Mouse (Mus musculus) heart, postnatal 25 days (tissue): ENCODE data around the gene Ahctf1. TPM values are rescaled to one million over a fixed set of nuclear protein-coding genes. Genes with fewer than 3 reads are reported as not detected.
"Not testable (repeated sequence)": the region's sequence is repeated elsewhere in the genome, so short reads cannot be mapped to it uniquely, and the experiment has no call there.

Experiments
- DNase-seq: peaks from one replicate; pipeline ENCODE4 v3.0.0; 2022; ENCODE audit warnings: low spot score
- intact Hi-C: fragments of 180-260 bp; cut with DNase I; formaldehyde crosslinking; loops from one replicate; pipeline ENCODE4 v1.15.1; 2025
- total RNA-seq, 2 experiments: library from RNA; stranded (reverse); gene quantifications; 2 replicates each; pipeline ENCODE4 v1.2.3; 2021

Ahctf1 gene
- 10 to 100 TPM; 15.8 to 20.5 TPM for total RNA-seq

GRCm38 (mm10) chr1:179803513-179804139 is at the start of gene Ahctf1:
Ahctf1 (minus strand) TSS chr1:179803680.
- intact Hi-C loops = no loop called here
- DNase-seq = peak; percentile 98

GRCm38 (mm10) chr1:179847759-179848389 is 44.4 kb upstream of the Ahctf1 start:
- DNase-seq = peak; percentile 69
- intact Hi-C loops = loop anchor here (10.0 kb wide), 2 partner anchors 203 to 343 kb away; no protein-coding TSS in a partner anchor

DNA sequence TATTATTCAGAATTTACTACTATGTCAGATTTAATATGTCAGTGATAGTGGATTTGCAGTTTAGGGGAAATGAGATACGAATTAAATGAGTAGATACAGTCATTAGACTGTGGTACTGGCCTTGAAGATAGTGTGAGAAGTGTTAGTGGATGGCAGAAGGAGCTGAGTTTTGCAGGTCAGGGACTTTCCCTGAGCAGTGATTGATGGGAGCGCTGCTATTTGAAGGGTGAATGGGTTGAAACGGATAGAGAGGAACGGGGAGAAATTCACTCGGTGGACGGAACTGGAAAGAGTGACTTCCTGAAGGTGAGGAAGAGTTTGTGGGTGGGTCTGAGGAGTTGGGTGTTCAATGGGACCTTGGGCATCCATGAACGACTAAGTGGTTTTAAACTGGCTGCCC is 43.7 kb upstream of the Ahctf1 start:
- intact Hi-C loops = loop anchor here (10.0 kb wide), 2 partner anchors 202 to 342 kb away; no protein-coding TSS in a partner anchor

DNA sequence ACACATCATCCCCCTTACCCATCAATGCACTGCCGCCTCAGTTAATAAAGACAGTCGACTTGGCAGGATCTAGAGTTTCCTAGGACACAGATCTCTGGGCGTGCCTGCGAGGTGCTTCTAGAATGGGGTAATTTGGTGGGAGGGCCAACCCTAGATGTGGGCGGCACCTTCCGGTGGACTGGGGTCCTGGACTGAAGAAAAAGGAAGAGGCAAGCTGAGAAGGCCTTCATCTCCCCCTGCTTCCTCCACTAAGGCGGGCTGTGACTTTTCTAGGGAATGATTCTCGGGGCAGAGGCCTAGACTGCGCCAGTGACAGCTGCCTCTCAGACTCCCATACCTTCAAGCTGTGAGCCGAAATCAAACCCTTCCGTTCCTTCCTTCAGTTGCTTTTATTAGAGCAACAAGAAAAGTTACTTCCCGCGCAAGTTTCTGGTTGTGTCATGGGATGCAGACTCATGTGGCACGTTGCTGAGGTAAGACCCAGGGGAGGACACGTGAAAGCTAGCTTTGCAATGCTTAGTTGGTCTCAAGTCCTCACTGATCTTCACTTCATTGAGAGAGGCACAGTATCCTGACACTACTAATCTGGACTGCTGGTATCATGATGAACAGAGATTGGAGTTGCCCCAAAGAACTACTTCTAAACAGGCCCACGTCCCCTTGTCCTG is 42.5 kb upstream of the Ahctf1 start:
- intact Hi-C loops = loop anchor here (10.0 kb wide), 2 partner anchors 201 to 341 kb away; no protein-coding TSS in a partner anchor
- DNase-seq = no peak

More for the DNA sequence above, 43.7 kb upstream of the Ahctf1 start:
- no peak for DNase-seq

DNA sequence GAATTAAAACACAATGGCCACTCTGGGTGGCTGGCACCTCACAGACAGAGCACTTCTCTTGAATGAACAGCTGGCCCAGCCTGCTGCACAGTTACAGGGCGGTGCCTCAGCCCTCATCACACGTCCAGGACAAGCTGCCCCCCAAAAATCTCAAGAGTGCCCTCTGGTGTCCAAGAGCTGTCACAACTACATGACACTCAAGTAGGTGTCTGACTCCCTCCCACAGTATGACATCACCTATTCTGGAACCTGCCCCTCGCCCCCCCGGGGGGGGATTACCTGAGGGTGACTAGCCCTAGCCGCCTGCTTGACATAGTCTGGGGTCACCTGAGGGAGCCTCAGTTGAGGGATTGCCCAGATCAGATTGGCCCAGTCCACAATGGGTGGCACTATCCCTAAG is 41.4 kb upstream of the Ahctf1 start:
- peak; percentile 54 for DNase-seq
- intact Hi-C loops = loop anchor here (10.0 kb wide), 2 partner anchors 200 to 340 kb away; no protein-coding TSS in a partner anchor

GRCm38 (mm10) chr1:179843981-179844380 is 40.5 kb upstream of the Ahctf1 start:
- intact Hi-C loops = loop anchor here (2.0 to 10.0 kb wide), 3 partner anchors 35 to 339 kb away; no protein-coding TSS in a partner anchor
- no peak for DNase-seq

- intact Hi-C loops = loop anchor here (2.0 to 10.0 kb wide), 3 partner anchors 34 to 338 kb away; no protein-coding TSS in a partner anchor
- no peak for DNase-seq
These were observed 39.1 kb upstream of the Ahctf1 start for GRCm38 (mm10) chr1:179842568-179842967.

DNA sequence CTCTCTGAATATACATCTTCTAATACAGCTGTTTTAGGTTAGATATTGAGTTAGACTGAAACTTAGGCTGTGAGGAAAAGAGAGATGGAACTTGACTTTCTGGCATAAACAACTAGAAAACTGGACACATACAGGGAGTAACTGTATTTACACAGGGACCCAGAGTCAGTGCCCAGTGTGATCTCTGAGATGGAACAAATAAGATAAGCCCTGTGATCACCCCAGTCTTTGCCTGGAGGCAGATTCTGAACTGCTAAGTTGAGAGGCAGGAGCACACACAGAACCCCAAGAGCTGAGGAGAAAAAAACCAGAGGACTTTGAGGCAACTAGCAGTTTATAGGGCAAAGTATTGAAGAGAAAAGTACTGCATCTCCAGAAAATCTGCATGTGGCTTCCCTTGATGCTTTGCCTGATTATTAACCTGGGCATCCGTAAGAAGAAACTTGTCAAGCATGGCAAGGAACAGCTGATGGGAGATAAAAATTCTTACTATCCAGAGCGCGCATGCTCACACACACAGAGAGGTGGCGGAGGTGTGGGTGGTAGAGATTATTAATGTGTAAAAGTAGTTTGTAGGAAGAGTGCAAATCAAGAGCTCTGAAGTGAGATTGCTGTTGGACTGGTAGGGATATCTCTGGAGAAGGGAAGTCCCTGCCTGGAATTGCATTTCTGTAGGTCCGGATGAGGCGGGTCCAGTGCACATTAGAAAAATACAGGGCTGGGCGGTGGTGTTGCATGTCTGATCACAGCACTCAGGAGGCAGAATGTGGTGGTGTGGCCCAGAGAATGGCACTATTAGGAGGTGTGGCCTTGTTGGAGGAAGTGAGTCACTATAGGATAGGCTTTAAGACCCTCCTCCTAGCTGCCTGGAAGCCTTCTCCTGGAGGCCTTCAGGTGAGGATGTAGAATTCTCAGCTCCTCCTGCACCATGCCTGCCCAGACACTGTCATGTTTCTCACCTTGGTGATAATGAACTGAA is 33.2 kb upstream of the Ahctf1 start:
- intact Hi-C loops = no loop called here
- DNase-seq = no peak

GRCm38 (mm10) chr1:179835753-179836425 is 32.4 kb upstream of the Ahctf1 start:
- intact Hi-C loops = no loop called here
- no peak for DNase-seq

DNA sequence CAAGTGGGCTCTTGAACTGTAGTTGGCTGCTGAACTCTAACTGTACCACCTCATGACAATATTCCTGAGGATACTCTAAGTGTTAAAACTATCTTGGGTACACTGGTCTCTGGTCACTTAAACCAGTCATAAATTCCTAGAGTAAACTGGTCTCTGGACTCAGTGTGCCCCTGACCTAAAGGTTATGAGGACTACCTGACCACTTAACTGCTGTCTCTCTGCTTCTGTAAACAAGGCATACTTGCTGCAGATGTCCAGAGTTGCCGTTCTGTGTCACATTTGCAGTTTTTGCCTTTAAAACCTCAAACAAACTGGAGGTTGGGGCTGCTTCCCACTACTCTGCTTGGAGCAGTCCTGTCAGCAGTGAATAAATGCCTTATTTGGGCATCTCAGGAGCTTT is 30.1 kb upstream of the Ahctf1 start:
- no peak for DNase-seq
- intact Hi-C loops = no loop called here

- no peak for DNase-seq
- intact Hi-C loops = no loop called here
These were observed 29.3 kb upstream of the Ahctf1 start for GRCm38 (mm10) chr1:179832710-179833240.

- intact Hi-C loops = no loop called here
- no peak for DNase-seq
These were observed 25.4 kb upstream of the Ahctf1 start for GRCm38 (mm10) chr1:179828900-179829299.

GRCm38 (mm10) chr1:179828051-179828450 is 24.6 kb upstream of the Ahctf1 start:
- DNase-seq = no peak
- intact Hi-C loops = no loop called here

GRCm38 (mm10) chr1:179824549-179824948 is 21.1 kb upstream of the Ahctf1 start:
- DNase-seq = no peak
- intact Hi-C loops = no loop called here

GRCm38 (mm10) chr1:179818490-179819278 is 15.2 kb upstream of the Ahctf1 start:
- DNase-seq, intact Hi-C loops: not testable (repeated sequence)

DNA sequence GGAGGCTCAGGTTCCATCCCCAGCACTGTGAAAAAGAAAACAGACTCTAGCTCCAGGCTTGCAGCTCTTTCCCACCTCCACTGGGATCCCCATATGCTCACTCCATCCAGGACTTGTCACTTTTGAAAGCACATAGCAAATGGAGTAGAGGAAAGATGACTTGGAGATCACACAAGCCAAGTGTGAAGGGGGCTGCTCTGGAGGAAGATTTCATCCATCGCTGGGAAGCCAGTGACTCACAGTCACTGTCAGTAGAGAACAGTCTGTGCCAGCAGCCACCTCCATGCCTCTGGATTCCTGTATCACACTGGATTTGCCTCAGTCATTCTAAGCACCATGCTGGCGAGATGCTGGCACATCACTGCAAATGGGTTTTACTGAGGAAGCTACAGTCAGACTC is 11.1 kb upstream of the Ahctf1 start:
- intact Hi-C loops = no loop called here
- DNase-seq = no peak

DNA sequence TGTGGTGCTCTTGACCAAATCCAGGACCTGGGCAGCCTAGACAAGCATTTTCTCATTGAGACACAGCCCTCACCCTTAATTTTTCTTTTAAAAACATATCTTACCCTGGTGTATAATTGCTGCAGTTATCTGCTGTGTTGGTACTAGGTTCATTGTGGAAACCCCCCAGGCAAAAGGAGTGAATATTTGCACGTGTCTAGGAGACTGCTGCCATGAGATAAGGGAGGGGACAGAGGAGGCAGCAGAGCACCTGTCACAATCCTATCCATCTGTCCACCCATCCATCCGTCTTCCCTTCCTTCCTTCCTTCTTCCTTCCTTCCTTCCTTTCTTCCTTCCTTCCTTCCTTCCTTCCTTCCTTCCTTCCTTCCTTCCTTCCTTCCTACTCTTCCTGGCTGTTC is 9.9 kb upstream of the Ahctf1 start:
- intact Hi-C loops = no loop called here
- DNase-seq = no peak

DNA sequence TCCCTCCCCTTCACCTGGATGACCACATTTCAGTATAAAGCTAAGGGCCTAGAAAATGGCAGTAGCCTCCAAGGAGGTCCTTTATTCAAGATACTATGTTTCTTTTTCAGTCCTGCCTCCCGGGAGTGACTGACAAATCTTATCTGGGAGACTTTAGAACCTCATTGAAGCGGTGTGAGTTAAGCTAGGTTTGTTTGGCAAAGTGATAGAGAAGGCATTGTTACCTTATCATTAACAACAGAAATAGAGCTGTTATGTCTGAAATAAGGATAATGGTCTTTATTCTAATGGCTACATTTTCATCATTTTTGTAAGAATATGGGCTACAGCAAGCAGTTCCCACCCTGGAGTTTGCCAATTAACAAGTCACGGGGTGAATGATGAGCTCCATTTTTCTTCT is 4.8 kb upstream of the Ahctf1 start:
- intact Hi-C loops = loop anchor here (2.0 kb wide), 1 partner anchor 35 kb away; no protein-coding TSS in a partner anchor

More for the DNA sequence above, 4.8 kb upstream of the Ahctf1 start:
- no peak for DNase-seq
